Mouse (Mus musculus) heart, embryonic 12.5 days (tissue): ENCODE results near the gene Eef1b2. TPM values are rescaled to one million over a fixed set of nuclear protein-coding genes. Genes with fewer than 3 reads are reported as not detected.

Experiments used
- ATAC-seq: fragments of 200-750 bp; cut with Nextera tagmentation; 2 replicates; pipeline ENCODE4 v1.8.0; 2017; ENCODE audit warnings: moderate TSS enrichment, moderate library complexity; ENCODE audit not compliant: insufficient number of reproducible peaks, low FRiP score
- H3K27ac ChIP-seq: fragments of 300-500 bp; sonication (generic); 2 replicates; pipeline ENCODE4 v1.5.1; 2016; ENCODE audit warnings: mild to moderate bottlenecking, moderate library complexity; ENCODE audit not compliant: poor library complexity, severe bottlenecking
- H3K27me3 ChIP-seq: fragments of 300-500 bp; sonication (generic); replicated peaks from 2 replicates; pipeline ENCODE4 v1.6.1; 2016; ENCODE audit warnings: mild to moderate bottlenecking, moderate library complexity
- H3K36me3 ChIP-seq: fragments of 300-500 bp; sonication (generic); 2 replicates; pipeline ENCODE4 v1.6.1; 2016; ENCODE audit warnings: mild to moderate bottlenecking, moderate library complexity
- H3K4me1 ChIP-seq: fragments of 300-500 bp; sonication (generic); replicated peaks from 2 replicates; pipeline ENCODE4 v1.6.1; 2016; ENCODE audit warnings: mild to moderate bottlenecking
- H3K4me2 ChIP-seq: fragments of 300-500 bp; sonication (generic); 2 replicates; pipeline ENCODE4 v1.6.1; 2016; ENCODE audit warnings: mild to moderate bottlenecking, moderate library complexity
- H3K4me3 ChIP-seq: fragments of 300-500 bp; sonication (generic); 2 replicates; pipeline ENCODE4 v1.5.1; 2016; ENCODE audit warnings: mild to moderate bottlenecking
- H3K9ac ChIP-seq: fragments of 300-500 bp; sonication (generic); 2 replicates; pipeline ENCODE4 v1.6.1; 2016; ENCODE audit warnings: mild to moderate bottlenecking, moderate library complexity
- H3K9me3 ChIP-seq: fragments of 300-500 bp; sonication (generic); replicated peaks from 2 replicates; pipeline ENCODE4 v1.6.1; 2016; ENCODE audit warnings: mild to moderate bottlenecking, moderate library complexity
- WGBS: fragments of 180-500 bp; shearing (Covaris S2); methylation state at CpG from one replicate; pipeline ENCODE4 v1.1.7; 2016; 5-methylcytosine and 5-hydroxymethylcytosine counted together
- polyA plus RNA-seq: library from polyadenylated mRNA; unstranded; fragments of >200 nt; fragmentation: Nextera tagmentation; extraction: Ambion mirVana; gene quantifications from 2 replicates; pipeline ENCODE4 v1.2.1, GENCODE M21; 2016

Gene Eef1b2
- polyA plus RNA-seq, 1 experiment from 2014 or later = 297 TPM

DNA sequence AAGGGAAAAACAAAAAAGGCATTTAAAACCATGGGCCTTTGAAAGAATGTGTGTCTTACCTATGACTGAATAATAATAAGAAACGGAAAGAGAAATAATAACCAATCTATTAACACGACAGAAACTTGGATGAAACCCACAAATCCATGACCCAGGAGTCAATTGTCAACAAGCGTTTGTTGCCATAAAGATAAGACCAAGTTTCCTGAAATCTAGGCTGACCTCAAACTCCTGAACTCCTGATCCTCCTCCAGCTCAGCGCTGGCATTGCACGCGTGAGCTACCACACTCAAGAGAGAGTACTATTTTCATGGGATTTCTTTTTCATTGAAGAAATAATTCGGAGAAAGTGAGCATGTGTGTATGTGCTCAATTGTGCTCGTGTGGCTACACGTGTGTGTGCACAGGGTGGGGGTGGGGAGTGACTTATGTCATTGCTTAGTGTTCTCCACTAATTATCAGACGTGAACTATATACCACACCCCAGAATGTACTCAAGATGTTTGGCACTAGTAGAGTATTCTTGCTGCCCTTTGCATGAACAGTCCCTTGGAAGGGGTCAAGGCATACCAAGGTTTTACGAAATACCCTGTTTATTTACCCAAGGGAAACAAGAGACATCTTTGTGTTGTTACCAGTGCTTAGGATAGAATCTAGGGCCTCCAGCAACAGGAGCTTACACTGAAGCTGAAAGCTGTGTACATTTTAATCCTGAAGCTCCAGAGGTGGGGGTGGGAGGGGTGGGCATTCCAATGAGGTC, 15.9 kb downstream of the Eef1b2 start:
- no peak overlapping the region for H3K9ac ChIP-seq
- peaks cover 24% of the 10 kb centered on the region for H3K4me1 ChIP-seq
- no peak overlapping the region for H3K4me2 ChIP-seq
- H3K27ac ChIP-seq = no peak overlapping the region
- H3K9me3 ChIP-seq = no peaks in the 10 kb centered on the region
- no peaks in the 10 kb centered on the region for H3K36me3 ChIP-seq
- WGBS = 74% methylated on average over 11 of the region's 11 CpGs
- H3K27me3 ChIP-seq = no peaks in the 10 kb centered on the region
- ATAC-seq = no peak
- H3K4me3 ChIP-seq = no peak overlapping the region

DNA sequence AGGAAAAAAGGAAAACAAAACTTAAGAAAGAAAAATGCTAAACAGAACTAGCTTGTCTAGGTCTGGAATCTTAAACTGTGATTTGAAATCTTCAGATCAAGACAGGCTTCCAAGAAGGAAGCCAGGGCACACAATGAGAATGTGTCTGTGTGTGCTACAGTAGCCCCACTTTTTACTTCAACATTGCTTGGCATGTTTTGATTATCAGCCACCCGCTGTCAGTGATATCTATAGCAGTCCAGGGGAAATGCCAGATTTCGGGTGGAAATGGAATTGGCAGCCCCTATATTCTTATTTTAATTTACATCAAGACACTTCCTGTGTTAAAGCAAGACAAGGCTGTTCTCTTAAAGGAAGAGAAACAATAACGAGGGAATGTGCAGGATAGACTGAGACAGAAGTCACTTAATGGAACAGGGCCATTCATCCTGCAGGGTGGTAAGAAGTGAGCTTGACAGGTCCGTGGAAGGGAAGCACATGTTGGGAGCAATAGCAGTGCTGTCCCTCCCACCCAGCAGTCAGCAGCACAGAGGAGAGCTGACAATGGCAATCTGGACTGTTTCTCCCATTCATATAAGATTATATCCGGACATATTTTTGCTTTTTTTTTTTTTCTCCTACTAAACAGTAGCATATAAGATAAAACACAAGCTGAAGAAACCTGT, 19.4 kb downstream of the Eef1b2 start:
- no peak for ATAC-seq
- WGBS = 33% methylated on average over 5 of the region's 5 CpGs
- peaks cover 9% of the 10 kb centered on the region; the same call in 1 of the 2 replicates for H3K9me3 ChIP-seq

DNA sequence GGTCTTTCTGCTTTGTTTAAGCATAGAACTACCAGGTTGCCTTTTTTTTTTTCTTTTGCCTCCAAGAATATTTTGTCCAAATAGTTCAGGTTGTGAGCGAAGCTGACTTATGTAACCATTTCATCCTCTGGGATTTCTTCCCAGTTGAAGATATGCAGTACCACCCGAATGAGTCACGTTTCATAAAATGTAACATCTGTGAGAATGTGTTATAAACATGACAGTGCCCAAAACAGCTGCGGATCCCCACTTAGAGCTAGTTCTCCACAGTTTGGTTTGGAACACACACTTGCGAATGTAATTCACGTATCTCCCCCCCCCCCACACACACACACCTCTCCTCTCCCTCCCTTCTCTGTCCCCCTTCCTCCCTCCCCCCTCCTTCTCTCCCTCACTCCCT, 22.8 kb downstream of the Eef1b2 start:
- WGBS = 86% methylated on average over 6 of the region's 6 CpGs
- no peaks in the 10 kb centered on the region for H3K27me3 ChIP-seq

More for the DNA sequence above, 19.4 kb downstream of the Eef1b2 start:
- Histone ChIP-seq H3K4me3 (no peak overlapping the region), H3K4me2 (no peak overlapping the region), H3K36me3 (no peaks in the 10 kb centered on the region), H3K4me1 (peaks cover 18% of the 10 kb centered on the region), H3K9ac (no peak overlapping the region), H3K27ac (no peak overlapping the region), H3K27me3 (no peaks in the 10 kb centered on the region)

DNA sequence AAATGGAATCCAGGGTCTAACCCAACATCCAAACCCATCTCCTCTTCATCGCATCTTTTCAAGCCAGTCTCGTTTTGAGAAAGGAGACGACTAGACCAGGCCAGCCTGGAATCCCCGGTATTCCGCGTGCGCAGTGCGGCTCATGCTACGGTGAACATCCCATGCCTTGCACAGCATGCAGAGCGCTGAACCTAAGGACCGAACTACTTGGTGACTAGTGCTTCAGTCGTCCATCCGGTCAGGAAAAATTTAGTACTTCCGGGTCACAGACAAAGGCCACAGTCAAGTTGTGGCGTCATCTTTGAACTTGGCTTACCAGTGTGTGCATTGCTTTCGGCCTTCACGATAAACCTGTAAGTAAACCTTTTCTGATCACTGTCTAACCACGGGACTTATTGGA, 23.7 kb downstream of the Eef1b2 start:
- H3K4me3 ChIP-seq = no peak overlapping the region
- no peak for ATAC-seq
- no peak overlapping the region for H3K27ac ChIP-seq
- H3K9me3 ChIP-seq = peaks cover 9% of the 10 kb centered on the region; the same call in 1 of the 2 replicates
- H3K36me3 ChIP-seq = no peaks in the 10 kb centered on the region
- 89% methylated on average over 18 of the region's 18 CpGs for WGBS
- no peaks in the 10 kb centered on the region for H3K27me3 ChIP-seq
- H3K4me1 ChIP-seq = peaks cover 22% of the 10 kb centered on the region
- H3K9ac ChIP-seq = no peak overlapping the region
- no peak overlapping the region for H3K4me2 ChIP-seq

More for the DNA sequence above, 22.8 kb downstream of the Eef1b2 start:
- Histone ChIP-seq H3K4me1 (peaks cover 14% of the 10 kb centered on the region), H3K9ac (no peak overlapping the region), H3K36me3 (no peaks in the 10 kb centered on the region), H3K4me3 (no peak overlapping the region), H3K4me2 (no peak overlapping the region), H3K9me3 (peaks cover 9% of the 10 kb centered on the region; the same call in 1 of the 2 replicates), H3K27ac (no peak overlapping the region)
- no peak for ATAC-seq

DNA sequence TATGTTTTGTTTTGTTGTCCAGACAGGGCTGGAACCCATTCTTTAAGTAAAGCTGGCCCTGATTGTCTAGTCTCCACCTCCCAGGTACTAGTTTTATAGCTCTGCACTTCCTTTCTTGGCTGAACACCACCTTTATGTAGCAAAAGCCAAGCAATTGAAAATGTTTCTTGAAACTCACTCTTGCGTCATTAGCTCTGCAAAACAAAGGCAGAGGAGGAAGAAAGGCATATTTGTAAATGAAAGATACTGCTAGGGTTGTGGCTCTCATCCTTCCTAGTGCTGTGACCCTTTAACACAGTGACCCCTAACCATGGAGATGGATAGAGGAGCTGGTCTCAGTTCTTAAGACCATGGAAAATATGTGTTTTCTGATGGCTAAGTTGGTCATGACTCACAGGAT, 25.0 kb downstream of the Eef1b2 start:
- 71% methylated on average over 1 of the region's 1 CpGs for WGBS
- no peak for ATAC-seq

DNA sequence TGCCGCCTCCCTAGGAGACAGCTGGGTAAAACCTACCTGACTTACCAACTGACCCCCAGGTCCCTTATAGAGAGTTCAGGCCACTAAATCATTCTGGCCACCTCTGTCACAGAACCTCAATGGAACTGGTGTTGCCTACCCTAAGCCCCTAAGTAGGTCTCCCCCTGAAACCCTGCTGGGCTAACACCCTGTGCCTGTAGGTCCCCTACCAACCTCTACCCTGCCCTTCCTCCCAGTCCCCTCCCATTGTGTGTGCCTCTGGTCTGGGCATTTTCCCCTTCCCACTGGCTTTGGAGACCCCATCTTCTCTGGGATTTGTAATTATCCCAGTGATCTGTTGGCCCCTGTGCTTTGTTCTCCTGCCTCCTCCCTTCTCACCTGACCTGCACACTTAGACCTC, 26.8 kb downstream of the Eef1b2 start:
- no peak overlapping the region for H3K4me3 ChIP-seq
- H3K36me3 ChIP-seq = no peaks in the 10 kb centered on the region
- no peak overlapping the region for H3K9ac ChIP-seq
- peaks cover 17% of the 10 kb centered on the region for H3K4me1 ChIP-seq
- H3K4me2 ChIP-seq = no peak overlapping the region
- no peaks in the 10 kb centered on the region for H3K27me3 ChIP-seq
- ATAC-seq = no peak
- 84% methylated on average over 1 of the region's 1 CpGs for WGBS
- H3K9me3 ChIP-seq = peaks cover 9% of the 10 kb centered on the region; the same call in 1 of the 2 replicates
- no peak overlapping the region for H3K27ac ChIP-seq

More for the DNA sequence above, 25.0 kb downstream of the Eef1b2 start:
- Histone ChIP-seq H3K4me1 (peaks cover 17% of the 10 kb centered on the region), H3K27me3 (no peaks in the 10 kb centered on the region), H3K36me3 (no peaks in the 10 kb centered on the region), H3K27ac (no peak overlapping the region), H3K4me3 (no peak overlapping the region), H3K4me2 (no peak overlapping the region), H3K9me3 (peaks cover 9% of the 10 kb centered on the region; the same call in 1 of the 2 replicates), H3K9ac (no peak overlapping the region)

DNA sequence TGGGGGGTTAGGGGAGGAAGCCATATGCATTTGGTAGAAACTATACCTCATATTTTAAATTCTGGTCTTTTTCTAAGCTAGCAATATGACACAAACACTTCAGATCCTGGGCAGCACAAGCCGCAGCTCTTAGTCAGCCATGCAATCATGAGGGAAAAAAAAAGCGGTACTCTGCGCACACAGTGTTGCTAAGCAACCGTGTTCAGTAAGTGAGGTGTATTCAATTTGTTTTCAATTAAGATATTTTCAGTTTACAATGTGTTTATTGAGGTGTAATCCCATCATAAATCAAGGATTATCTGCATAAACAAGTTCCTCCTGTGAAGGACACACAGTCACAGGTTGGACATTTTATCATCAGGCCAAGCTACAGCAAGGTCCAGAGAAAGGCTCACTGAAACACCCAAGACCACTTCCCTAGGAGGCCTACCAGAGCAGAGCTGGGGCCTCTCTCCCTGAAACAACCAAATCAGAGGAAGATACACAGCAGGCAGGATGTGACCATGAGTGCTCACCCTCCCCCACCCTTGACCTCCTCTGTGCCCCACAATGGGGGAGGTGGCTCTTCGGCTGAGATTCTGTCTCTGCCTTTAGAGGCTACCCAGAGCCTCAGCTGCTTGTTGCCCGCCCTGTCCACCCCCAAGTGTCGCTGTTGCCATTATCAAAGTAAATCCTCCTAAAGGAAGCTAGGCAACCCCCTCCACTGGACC, 27.5 kb downstream of the Eef1b2 start:
- 21% methylated on average over 7 of the region's 7 CpGs for WGBS

DNA sequence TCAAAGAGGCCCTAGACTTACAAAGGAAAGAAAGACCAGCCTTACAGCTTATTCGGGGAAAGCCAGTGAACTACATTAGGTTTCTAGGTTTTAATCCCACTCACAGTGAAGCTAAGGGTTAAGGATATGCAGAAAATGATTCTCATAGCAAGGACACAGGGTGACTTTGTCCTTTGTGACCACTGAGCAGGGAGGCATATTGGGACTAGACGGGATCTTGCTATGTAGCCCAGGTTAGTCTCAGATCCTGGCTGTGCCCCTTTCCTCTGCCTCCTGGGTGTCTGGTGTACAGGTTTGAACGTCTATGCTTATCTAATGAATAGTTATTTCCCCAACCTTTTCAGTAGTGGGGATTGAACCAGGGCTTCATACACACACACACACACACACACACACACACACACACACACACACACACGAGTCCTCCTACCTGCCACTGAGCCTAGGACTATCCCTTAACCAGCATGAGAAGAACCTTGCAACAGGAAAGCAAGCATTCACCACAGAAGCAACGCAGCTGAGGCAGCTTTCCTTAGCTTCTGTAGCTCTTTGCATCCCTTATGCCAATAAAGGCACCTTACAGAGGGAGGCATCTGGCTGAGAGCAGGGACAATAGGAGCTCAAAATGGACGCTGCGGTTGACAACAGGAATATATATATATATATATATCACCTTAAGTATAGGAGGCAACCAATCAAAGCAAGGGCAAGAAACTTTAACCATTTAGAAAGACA, 28.2 kb downstream of the Eef1b2 start:
- Histone ChIP-seq H3K36me3 (no peaks in the 10 kb centered on the region), H3K27ac (peak overlapping the region; percentile 47; the same call in 1 of the 2 replicates), H3K4me2 (no peak overlapping the region), H3K4me3 (no peak overlapping the region), H3K9ac (no peak overlapping the region), H3K27me3 (no peaks in the 10 kb centered on the region), H3K4me1 (peaks cover 17% of the 10 kb centered on the region), H3K9me3 (peaks cover 7% of the 10 kb centered on the region; the same call in 1 of the 2 replicates)
- 39% methylated on average over 7 of the region's 7 CpGs for WGBS
- ATAC-seq = no peak

More for the DNA sequence above, 27.5 kb downstream of the Eef1b2 start:
- Histone ChIP-seq H3K4me2 (no peak overlapping the region), H3K27me3 (no peaks in the 10 kb centered on the region), H3K4me1 (peaks cover 17% of the 10 kb centered on the region), H3K27ac (peak overlapping the region; percentile 47), H3K9ac (no peak overlapping the region), H3K36me3 (no peaks in the 10 kb centered on the region), H3K9me3 (peaks cover 9% of the 10 kb centered on the region; the same call in 1 of the 2 replicates), H3K4me3 (no peak overlapping the region)
- peak; percentile 78 for ATAC-seq

DNA sequence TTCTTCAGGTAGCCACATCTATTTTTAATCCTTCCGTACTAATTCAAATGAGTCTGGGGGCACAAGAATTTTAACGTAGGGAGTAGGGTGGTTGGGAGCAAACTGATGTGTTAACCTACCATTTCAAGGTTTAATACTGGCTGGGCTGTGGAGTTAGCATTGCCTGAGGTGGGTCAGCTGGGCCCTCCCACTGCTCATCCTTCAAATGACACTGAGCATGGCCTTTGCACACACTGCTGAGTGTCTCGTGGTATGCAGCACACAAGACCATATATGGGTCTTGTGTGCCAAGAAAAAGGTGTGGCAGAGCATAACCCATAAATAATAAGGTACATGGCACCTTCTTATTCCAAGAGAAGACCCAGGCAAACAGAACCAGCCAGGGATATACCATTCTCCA, 31.0 kb downstream of the Eef1b2 start:
- Histone ChIP-seq H3K27me3 (no peaks in the 10 kb centered on the region), H3K27ac (no peak overlapping the region), H3K9ac (no peak overlapping the region), H3K9me3 (no peaks in the 10 kb centered on the region), H3K4me3 (no peak overlapping the region), H3K36me3 (no peaks in the 10 kb centered on the region), H3K4me2 (no peak overlapping the region), H3K4me1 (peaks cover 17% of the 10 kb centered on the region)
- ATAC-seq = no peak
- WGBS = 80% methylated on average over 3 of the region's 3 CpGs

DNA sequence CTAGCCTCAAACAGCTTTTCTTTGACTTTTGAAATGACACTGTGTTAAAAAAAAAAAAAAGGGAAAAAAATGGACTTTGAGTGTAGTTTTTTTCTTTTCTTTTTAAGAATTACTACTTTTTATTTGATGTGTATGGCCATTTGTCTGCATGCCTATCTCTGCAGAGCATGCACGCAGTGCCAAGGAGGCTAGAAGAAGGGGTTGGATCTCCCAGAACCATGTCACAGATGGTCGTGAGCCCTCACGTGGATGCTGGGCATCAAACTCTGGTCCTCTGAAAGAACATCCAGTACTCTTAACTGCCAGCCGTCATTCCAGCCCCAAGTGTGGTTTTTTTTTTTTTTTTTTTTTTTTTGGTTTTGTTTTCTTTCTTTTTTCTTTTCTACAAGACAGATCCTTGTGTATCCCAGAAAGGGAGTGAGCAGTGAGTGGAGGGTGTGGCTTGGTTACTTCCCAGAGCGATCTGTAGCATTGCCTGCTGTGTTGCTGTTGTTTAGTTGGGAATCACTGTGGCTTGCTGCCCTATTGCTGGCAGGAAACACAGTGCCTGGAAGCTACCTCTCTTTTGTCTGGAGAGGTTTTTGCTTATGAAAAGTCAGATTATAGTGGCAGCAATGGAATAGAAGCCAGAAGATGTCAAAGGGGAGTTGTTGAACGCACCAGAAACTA, 33.4 kb downstream of the Eef1b2 start:
- no peak for ATAC-seq
- WGBS = 25% methylated on average over 6 of the region's 6 CpGs
- no peak overlapping the region for H3K4me3 ChIP-seq
- no peak overlapping the region for H3K4me2 ChIP-seq
- H3K9me3 ChIP-seq = no peaks in the 10 kb centered on the region
- H3K4me1 ChIP-seq = peaks cover 8% of the 10 kb centered on the region
- no peaks in the 10 kb centered on the region for H3K36me3 ChIP-seq
- H3K9ac ChIP-seq = no peak overlapping the region
- no peaks in the 10 kb centered on the region for H3K27me3 ChIP-seq
- H3K27ac ChIP-seq = no peak overlapping the region
